Mouse (Mus musculus) monocyte, adult 5-6 weeks (primary cell): ENCODE data around the gene Gm12166. TPM values are rescaled to one million over a fixed set of nuclear protein-coding genes. Genes with fewer than 3 reads are reported as not detected.
A peak's percentile ranks its signal among the peaks of the same experiment; 100 is the strongest.

Experiments
- ATAC-seq: fragments of 153-309, 156-312 bp; replicated peaks from 2 replicates; pipeline ENCODE4 v1.8.0; 2017; ENCODE audit warnings: mild to moderate bottlenecking; ENCODE audit not compliant: low TSS enrichment, insufficient number of reproducible peaks, severe bottlenecking, poor library complexity, low FRiP score
- total RNA-seq: library from RNA; stranded (forward); fragments of 200-1000, 200-491, 200-594 nt; gene quantifications from 3 replicates; pipeline ENCODE4 v1.2.3, GENCODE M21; 2017

Gene Gm12166
- total RNA-seq: 7.1 to 33.7 TPM (median 17.4 TPM) in 3 replicates

DNA sequence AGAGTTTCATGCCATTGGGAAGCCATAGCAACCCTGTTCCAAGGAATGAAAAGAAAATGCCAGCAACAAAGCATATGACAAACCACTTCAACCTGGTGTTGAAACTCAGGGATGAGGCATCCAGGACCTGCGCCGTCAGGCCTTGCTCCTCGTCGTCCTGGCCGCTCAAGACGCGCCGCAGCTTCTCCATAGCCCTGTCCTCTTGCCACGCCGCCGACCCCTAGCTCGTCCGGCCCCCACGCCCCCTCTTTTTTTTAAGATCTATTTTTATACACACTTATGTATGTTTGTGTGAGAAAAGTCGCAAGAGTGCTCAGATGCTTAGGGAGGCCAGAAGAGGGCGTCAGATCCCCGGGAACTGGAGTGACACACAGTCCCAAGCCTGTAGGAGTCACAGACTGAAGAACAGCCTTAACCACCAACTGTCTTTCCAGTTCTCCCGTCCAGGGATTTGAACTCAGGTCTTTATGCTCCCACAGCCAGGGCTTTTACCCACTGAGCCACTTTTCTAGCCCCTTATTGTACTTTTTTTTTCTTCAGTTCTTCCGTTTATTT is at the start of gene Gm12166:
Gene Gm12166 (minus strand): TSS at position 217 of the 555 bp plus-strand sequence.
- peak; percentile 51; the same call in 1 of the 2 replicates for ATAC-seq

DNA sequence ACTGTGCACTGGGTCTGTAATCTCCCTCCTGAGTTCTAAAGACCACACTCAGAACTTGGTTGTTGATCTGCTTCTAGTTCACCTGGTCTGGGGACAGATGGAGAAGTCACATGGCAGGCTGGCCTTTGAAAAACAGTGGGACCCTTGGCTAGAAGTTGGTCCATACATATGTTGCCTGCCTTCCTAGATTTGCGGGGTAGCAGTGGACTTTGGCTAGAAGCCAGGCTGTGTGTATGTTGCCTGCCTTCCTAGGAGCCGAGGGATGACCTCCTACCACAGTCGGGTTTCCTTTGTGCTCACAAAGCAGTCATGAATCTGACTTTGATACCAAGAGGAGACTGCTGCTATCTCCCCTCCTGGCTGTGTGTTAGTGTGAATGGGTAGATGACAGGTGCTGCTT is 44.9 kb upstream of the Gm12166 start:
- no peak for ATAC-seq

DNA sequence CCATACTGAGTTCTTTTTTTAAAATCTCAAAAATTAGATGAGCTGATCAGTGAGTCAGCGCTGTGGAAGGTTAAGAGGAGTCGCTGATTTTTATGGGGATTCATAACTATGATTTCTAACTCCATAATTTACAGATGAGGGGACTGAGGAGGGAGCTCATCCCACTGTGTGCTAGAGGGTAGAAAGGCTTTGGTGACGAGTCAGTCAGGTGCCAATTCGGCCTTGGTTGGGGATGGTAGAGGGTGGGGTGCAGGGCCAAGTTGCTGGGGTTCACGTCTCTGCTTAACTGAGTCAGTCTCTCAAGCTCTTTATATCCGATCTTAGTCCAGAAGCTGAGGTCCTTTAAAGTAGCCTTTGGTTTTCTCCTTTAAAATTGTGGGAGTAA is 44.1 kb upstream of the Gm12166 start:
- no peak for ATAC-seq

GRCm38 (mm10) chr11:46095477-46096264 is 43.5 kb upstream of the Gm12166 start:
- no peak for ATAC-seq

- ATAC-seq: no peak
These were observed 40.0 kb upstream of the Gm12166 start for GRCm38 (mm10) chr11:46092121-46092520.

DNA sequence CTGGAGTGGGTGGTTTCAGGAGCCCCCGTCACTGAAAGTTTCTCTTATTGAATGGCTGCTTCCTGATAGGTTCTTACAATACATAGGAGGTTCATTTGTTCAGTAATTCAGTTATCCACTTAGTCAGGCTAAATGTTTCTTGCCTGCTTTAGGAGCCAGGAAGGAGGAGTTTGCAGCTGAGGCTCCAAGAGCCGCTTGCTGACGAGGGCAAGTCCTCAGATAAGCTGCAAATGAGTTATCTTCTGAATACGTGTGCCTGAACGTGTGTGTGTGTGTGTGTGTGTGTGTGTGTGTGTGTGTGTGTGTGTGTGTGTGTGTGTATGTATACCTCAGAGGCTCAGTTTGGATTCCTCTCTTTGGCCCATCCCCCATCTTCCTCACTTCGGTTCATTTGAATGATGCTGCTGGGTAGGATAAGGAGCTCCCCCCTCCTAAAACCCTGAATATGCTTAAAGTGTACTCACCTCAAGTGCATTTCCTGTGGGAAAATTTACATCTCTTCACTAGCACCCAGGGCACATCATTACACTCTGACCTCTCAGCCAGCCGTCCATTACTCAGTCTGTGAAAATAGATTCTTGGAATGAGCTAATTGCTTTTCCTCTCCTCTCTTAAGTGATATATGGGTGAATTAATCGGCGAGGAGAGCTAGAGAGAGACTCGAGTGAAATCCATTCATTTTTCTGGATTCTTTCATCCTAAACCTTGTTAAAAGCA is 39.0 kb upstream of the Gm12166 start:
- ATAC-seq: no peak

DNA sequence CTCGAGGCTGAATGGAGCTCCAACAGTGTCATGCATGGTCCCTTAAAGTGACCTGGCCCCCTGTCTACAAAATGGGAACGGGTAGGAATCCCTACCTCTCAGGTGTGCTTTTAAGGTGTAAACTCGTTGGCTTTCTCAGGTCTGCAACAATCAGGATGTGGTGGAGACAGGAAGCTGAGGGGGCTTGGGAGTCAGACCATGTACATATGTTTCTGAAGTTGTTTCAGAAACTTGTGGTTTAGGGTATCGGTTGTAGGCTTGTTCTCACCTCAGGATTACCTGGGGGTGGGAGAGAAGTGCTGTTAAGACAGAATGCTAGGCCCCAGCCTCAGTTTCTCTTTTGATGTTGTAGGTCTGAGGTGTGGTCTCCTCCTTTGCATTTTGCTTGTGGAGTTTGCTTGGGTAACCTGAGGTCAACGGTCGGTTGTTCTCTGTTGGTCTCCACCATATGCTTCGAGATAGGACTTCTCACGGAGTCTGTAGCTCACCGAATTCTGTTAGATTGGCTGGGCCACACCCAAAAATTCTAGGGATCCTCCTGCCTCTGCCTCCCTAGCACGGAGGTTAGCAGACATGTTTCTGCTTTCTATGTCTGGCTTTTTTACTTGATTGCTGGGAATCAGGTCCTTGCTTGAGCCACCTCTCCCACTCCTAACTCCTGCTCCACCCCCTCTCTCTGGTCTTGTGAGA is 38.1 kb upstream of the Gm12166 start:
- no peak for ATAC-seq

GRCm38 (mm10) chr11:46089081-46089713 is 37.1 kb upstream of the Gm12166 start:
- ATAC-seq: no peak

DNA sequence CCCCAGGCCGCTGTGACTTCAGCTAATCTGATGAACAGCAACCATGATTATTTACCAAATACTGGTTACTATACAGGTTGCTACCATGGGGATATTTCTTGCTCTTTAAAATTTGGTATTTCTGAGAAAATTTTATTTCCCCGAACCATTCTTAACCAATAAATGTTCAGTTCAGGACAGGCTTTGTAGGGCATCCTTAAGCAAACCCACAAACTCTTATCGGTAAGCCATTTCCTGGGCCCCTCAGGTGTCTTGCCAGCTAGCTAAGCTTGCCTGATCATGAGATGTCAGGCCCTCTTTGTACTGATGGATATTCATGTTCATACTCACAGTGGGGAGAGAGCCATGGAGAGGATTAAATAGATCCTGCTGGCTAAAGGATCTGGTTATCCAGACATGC is 34.3 kb upstream of the Gm12166 start:
- no peak for ATAC-seq

- ATAC-seq: no peak
These were observed 33.5 kb upstream of the Gm12166 start for GRCm38 (mm10) chr11:46085398-46086163.

- ATAC-seq: no peak
These were observed 32.4 kb upstream of the Gm12166 start for GRCm38 (mm10) chr11:46084568-46084967.

DNA sequence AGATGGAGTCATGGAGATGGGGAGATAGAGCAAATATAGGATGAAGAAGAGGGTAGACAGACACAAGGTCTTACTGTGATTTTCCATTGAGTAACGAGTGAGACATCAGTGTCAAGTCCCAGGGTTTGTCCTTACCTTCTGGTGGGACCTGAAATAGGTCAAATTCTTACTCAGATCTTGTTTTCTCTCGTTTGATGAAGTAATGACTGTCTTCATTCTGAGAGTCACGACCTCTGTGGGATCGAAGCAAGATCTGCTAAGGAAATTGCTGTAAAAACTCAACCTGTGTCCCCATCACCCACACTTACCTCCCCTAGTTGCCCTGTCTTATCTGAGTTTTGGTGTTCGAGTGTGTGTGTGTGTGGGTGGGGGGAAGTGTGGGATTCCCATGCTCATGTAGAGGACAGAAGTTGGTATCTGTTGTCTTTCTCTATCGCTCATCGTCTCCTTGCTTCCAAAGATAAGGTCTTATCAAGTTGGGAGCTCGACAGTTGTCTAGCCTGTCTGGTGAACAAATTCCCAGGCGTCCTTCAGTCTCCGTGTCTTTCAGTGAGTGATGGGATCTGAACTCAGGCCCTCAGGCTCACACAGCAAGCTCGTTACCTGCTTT is 31.8 kb upstream of the Gm12166 start:
- ATAC-seq: no peak

DNA sequence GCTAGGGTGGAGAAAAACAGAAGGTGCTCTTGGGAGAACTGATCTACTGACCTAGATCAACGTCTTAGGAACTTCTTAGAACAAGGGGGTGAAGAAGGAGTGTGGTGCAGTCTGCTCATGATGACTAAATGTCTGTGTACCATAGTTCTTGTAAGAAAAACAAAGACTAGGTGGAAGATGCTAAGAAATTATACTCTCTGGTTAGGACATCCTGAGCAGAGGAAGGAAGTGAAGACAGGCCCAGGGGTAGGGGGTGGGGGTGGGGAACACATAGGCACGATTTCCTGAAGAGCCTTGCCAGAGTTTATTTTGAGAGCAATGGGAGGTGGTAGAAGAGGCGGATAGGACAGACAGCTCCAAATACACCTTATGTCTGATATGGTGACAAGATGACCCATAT is 31.3 kb upstream of the Gm12166 start:
- no peak for ATAC-seq

- no peak for ATAC-seq
These were observed 29.0 kb upstream of the Gm12166 start for GRCm38 (mm10) chr11:46081075-46081474.

DNA sequence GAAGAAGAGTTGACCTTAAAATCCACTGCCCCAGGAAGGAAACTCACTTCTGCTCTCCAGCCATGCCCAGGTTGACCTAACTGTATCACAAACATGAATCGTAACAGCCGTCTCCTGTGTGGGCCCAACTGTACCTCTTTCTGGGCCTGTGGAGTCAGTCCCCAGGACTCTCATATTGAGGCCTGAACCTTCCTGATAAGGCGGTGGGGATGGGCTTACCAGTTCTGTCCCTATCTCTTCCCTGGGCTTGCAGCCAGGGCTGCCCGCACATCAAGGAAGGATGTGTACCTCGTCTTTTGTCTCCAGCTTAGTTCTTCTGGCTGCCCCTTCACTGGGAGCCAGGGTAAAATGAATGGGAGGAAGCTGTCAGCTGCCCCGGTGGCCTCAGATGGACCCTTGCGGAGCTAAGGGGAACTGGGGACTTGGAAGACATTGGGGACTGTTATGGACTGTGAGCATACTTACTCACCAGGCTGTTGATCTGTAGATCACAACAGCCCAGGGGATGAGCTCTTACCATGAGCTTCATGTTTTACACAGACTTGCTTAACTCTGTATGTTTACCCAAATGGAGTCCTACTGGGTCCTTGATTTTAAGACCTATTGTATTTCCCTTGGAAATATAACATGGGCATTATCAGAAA is 25.7 kb upstream of the Gm12166 start:
- no peak for ATAC-seq

DNA sequence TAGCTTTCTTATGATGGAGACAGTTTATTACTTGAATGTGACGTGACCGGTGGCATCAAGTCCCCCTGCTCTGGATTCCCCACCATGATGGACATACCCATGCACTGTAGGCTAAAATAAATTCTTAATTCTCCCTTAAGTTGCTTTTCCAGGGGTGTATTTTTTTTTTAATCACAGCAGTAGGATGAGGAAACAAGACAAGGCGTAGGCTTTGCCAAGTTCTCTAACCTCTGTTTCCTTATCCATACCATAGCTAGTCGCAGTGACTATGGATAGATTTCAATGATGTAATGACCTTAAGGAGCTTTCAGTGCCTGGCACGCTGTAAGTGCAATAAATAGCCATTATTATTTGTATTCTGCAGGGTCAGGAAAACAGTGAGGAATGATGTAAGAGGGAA is 25.2 kb upstream of the Gm12166 start:
- no peak for ATAC-seq

GRCm38 (mm10) chr11:46076442-46077158 is 24.5 kb upstream of the Gm12166 start:
- peak; percentile 86 for ATAC-seq
